Mouse (Mus musculus): ENCODE results near the gene Cd46.

Cd46 gene

DNA sequence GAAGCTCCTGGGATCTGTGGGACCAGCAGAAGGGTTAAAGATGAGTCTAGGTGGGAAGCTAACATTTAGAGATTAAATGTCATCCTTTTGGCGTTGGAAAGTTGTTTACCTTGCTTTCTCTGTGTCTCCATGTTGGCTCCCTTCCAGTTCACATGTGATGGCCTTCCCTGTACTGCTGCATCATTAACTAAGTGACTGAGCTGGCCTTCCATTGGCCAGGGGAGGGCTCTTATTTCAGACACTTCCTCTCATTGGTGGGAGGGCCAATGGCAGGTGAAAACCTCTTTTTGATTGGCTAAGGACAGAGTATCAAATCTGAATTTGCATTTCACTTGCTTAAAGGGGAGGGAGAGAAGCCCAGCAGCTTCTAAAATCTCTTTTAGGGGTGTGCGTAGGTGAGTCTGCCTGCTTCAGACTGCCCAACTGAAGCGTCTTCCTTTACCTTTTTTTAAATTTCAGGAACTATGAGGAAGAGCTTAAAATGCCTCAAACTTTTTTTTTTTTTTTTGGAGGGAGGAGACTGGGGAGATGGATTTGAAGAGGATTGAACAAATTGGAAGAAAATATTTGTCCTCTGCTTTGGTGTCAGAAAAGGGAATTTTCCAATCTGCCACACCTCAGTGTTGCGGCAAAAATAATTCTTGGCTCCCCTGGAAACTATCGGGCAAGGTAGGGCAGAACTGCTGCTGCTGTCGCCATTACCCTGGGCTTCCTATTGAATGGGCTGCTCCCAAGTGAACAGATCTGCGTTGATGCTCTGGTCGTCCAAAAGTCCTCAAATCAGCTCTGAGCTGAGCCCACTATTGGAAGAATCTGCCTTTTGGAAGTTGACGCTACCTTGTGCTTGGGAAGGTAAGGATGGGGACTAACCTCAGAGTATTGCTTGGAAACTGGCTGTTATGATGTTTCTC, 73.7 kb downstream of the Cd46 start:
- peak; percentile 7 for DNase-seq (ENCODE audit: low spot score)

DNA sequence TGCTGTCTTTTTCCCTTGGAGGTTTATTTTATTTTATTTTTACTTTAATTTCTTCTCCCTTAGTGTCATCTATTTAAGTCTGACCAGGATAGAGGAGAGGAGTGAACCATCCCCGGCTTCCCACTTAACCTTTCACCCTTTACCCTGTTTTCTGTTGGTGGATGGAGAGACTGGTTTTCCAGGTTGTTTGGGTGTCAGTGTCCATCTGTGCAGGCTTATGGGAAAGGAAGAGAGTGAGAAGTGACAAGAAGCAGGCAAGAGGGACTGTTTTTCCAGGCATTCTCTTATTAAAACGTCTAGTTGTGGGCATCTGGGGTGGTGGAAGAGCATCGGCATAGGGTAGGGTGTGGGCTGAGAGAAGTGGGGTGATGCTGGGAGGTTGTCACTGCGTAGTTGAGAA, 74.4 kb downstream of the Cd46 start:
- no peak for DNase-seq (ENCODE audit: low spot score)

DNA sequence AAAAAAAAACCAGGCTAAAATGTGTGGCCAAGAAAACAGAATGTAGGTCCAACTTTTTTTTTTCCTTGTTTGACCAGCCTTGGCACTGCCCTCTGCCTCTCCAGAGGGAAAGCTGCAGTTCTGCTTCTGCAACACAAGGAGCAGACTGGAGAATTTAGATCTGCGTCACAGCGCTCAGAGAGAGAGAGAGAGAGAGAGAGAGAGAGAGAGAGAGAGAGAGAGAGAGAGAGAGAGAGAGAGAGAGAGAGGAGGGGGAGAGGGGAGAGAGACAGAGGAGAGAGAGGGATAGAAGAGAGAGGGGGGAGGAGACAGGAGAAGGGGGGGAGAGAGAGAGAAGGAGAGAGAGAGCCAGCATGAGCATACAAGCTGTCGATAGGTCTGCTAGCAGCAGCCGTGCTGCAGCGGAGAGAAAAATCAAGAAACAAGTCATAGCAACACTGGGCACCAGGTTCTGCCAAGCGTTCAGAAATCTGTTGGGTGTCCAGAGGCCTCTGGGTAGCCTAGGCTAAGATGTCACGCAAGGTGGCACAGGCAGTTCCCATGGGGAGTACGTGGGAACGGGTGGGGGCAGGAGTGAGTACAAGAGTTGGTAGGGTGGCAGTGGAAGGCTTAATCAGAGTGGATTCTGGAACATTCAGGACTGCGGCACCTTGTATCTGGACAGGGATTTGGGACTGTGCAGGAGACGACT, 75.1 kb downstream of the Cd46 start:
- DNase-seq (ENCODE audit: low spot score) = peak; percentile 29

DNA sequence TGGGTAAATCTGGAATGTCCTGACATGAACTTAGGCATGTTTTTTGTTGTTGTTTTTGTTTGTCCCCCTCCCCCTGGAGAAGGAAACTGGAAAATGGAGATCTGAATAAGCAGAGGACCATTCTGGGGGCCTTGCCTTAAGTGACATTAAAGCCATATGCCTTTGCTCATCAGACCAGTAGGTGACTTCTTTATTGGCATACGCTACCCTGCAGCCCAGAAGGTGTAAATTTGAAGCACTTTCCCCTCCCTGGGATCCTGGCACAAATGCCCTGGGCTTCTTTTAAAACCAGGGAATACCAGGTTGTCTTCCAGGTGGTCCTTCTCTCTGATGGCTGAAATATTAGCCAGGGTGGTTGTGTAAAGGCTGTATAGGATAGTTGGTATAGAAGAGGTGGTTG, 76.8 kb downstream of the Cd46 start:
- DNase-seq (ENCODE audit: low spot score) = no peak

DNA sequence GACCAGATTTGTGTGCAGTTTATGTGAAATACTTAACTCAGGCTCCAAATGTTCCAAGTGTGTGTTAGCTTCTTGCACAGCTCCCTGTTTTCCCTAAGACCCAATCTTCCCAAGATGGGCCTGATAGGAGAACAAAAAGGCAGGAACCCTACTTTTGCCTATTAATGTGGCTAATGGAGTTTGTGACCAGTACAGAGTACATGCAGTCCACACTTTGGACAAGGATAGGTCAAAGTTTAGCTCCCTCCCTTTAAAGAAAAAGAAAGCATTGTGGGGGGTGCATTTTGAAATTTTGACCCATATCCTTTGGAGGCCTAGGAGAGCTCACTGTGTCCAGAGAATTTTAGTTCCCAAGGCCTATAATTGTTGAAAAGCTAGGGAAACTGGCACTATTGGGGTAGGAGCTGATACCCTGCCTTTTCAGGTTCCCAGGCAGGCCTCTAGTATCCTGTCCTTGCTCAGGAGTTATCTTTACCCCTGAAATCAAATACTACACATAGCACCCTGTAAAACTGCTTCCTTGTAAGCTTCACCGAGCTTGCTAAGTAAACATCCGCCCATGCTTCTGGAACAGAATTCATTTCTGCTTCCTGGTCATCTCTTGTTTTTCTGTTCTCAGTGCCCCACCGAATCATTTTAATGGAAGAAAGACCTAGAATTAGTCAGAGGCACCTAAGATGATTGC, 77.7 kb downstream of the Cd46 start:
- no peak for DNase-seq (ENCODE audit: low spot score)

DNA sequence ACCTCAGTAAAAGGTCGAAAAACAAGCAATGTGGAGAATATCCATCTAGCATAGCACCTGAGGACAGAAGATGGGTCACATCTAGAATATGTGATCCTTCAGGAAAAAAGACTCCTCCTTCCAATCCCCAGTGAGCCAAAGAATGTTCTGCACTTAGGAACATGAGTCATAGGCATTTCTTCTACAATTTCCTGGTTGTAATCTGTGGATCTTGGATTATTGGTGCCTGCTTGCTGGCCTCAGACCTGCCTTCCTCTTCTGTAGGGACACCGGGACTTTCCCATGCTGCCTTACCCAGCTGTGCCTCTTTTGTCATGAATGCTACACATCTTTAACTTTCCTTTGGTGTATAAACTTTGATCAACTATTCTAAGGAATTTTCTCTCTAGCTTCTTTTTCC, 79.5 kb downstream of the Cd46 start:
- no peak for DNase-seq (ENCODE audit: low spot score)

DNA sequence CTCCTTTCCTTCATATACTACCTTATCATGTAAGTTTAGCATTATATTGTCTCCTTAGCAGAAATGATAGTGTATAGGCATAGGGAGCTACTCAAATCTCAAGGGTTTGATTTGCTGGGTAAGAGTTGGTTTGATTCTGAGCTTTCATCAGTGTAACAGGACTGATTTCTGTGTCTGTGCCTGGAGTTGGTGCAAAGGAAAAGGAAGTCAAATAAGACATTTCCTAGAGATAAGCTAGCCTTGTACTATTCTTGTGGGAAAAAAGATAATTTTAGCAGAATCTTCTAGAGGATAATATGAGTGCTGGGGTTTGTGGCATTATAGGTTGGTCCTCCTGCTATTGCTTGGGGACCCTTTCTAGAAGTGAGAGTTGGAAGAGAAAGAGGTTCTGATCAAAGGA, 85.8 kb downstream of the Cd46 start:
- DNase-seq (ENCODE audit: low spot score) = no peak

DNA sequence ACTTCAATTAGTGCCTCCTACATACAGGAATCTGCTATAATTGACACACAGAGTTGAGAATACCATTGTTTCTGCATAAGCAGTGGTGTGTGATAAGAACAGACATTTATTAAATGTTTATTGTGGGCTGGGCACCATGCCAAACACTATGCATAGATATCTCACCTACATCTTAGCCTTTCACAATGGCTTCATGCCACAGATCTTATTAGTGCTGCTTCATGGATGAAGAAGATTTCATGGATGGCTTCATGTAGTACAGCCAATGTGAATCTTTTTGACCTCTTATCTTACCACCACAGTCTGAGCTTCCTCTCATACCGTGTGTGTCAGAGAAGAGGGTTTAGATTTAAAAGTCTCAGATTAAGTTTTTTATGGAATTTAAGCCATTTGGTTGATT, 87.9 kb downstream of the Cd46 start:
- no peak for DNase-seq (ENCODE audit: low spot score)

DNA sequence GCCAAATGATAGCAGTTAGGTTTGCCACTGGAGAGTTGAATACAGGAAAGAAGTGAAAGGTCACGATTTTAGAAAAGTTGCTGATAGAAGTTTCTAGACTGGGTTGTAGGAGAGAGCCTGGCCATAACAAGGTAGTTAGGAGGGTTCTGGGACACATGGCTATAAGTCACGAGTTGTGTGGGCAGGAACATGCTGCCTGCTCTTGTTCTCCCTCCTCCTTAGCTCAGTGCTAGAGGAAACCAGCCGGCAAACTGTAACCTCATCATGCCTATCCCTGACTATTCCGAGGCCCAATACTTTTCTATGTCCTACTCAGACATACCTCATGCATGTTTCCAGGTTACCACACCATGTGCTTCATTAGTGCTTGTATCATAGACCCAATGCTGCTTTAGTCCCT, 88.7 kb downstream of the Cd46 start:
- DNase-seq (ENCODE audit: low spot score) = no peak

DNA sequence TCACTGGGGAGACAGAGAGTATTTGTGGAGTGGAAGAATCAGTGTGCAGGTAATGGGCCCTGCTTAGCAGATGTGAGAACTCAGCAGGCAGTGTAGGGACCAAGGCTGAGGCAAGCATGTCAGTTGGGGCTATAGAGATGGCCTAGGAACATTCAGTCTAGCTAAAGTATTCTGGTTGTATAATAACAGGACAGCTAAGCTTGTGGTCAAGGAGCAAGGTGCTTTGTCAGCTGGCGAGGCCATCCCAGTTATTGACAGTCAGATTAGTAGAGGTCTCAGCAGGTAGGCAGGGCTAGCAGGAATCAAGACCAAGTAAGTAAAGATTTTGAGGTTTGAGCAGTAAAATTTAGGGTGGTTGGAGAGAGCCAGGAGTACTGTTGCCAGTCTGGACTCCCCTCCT, 93.7 kb downstream of the Cd46 start:
- no peak for DNase-seq (ENCODE audit: low spot score)

DNA sequence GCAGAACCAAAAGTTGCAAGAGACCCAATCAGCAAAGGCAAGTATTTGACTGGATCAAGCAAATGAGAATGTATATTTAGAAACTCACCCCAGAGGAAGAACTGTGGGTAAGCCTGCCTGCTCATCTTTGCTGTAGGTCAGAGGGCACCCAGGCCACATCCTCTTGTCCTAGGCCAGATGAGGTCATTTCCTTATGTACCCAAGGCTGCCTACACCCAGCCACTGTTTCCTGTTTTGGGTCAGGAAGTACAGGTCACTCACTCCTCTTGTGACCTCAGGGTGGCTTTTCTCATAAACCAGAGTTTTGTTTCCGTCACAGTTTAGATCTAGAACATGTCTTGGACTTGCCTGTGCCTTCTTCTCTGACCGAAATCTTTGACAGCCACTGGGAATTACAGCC, 96.9 kb downstream of the Cd46 start:
- DNase-seq (ENCODE audit: low spot score) = peak; percentile 16

DNA sequence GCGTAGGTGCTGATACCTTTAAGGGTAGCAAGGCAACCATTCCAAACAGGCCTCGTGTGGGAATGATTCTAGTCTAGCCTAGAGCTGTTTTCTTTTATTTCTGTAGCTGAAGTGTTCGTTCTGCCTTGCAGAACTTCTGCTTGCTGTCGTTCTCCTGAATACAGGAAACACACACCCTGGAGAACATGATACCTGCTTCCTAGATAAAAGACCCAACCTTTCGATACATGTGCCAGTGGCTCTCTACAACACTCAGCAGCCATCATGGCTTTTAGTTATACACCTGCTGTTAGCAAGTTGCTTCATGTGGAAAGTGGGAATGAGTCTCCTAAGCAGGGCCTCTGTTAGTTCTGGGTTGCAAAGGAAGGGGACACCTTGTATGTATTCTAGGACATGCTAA, 97.8 kb downstream of the Cd46 start:
- no peak for DNase-seq (ENCODE audit: low spot score)

DNA sequence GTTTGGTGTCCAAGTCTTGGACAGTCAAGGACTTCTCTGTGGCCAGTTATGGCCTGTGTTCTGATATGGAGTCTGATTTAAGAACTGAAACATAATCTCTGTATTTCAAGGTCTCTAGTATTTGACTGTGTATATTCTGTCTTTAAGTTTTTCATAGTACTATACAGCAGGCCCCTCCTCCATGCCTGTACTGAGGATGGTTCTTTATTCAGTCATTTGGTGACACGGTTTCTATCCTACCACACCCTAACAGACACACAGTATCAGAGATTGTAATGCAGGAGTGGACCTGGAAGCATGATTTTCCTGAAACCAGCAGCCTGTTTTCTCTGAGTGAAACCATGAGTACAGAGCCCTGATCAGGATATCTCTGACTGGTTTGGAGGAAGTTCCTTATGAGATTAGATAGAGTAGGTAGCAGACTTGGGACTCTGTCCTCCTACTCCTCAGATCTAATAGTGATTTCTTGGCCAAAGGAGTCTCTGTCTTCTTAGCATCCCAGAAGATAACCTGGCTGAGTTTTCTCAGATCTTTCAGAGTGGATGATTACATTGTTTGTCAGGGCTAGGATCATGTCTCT, 98.5 kb downstream of the Cd46 start:
- DNase-seq (ENCODE audit: low spot score) = no peak

DNA sequence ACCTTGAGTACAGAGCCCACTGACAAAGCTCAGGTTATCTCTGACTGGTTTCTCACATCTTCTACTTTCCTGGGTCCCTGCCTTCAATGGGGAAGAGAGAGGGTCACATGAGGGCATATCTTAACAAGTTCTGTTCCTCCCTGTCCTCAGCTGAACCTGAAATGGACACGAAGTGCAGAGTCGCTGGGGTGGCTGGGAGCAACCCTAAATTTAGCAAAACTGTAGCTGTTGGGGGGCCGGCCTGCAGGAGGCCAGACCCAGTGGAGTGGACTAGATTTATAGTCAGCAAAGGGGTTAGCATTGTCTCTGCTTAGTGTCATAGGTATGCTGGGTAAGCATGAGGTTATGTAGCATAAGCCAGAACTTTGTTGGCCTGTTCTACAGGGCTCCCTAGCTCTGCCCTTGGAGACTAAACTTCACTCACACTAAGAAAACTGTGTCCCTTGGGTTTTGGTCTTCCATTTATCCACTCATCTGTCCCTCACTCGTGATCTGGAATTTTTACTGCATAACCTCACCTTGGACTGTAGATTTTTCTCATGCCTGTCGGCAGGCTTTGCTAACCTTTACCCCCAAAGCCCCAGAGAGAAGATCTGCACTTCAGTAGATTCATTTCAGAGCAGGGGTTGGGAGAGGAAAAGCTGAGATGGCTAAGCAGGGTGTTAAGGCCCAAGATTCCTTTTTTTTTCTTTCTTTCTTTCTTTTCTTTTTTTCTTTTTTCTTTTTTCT, 99.3 kb downstream of the Cd46 start:
- no peak for DNase-seq (ENCODE audit: low spot score)

DNA sequence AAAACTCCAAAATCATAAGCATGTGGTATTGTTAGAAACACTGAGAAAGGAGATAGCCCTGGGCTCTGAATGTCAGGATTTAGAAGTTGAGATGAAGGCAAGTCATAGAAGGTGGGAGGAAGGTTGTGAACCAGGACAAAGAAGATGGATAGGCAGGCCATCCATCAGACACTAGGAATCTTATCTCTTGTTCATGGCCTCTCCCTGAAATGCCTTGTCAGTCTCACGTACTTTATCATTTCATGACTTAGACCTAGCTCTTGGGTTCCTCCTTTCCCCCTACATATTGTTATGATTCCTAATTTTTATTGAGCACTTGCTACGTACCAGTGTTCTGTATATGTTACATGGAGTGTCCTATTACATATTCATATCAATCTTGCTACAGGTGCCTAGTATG, 100.4 kb downstream of the Cd46 start:
- no peak for DNase-seq (ENCODE audit: low spot score)

DNA sequence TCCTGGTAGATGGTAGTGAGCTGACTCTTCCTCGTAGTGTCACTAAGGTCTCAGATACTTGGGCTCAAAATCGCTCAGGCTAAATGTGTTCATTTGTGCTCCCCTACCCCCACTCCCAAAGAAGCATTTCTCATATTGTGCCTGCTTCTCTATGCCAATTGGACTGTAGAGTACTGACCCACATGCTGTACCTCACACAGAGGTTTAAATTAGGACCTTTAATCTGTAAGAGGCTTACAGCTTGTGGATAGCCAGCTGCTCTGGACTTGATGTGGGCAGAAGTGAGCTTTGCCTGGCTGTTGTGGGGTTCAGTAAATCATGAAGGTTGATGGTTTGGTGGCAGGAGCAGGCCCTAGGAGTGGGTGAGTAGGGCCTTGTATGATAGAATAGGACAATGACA, 101.1 kb downstream of the Cd46 start:
- DNase-seq (ENCODE audit: low spot score) = no peak

DNA sequence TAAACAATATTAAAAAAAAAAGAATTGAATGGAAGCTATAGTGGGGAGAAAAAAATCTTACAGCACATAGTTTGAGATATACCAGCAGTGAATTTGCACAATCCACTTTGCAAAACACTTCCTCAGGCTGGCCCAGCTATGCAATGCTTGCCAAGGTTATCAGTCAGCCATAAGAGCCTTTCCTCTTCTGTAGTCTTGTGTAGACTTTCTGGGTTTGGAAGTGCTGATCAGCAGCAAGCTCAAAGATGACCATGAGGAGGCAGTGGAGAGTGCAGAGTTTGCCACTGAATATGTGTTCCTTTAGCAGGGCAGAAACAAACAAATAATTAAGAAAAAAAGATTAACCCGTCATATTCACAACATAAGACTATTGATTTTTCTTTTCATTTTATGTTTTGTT, 103.0 kb downstream of the Cd46 start:
- DNase-seq (ENCODE audit: low spot score) = no peak

Measured in embryo, embryonic 10.5 days (tissue).